Mouse (Mus musculus): ENCODE measurements around the gene Zfp207. TPM values are rescaled to one million over a fixed set of nuclear protein-coding genes. Genes with fewer than 3 reads are reported as not detected.

Gene Zfp207
- polyA plus RNA-seq (2012): 30.3 and 31.4 TPM in 2 replicates

GRCm38 (mm10) chr11:80383019-80383625, at the start of gene Zfp207:
Gene Zfp207 (plus strand): TSS chr11:80383279.

GRCm38 (mm10) chr11:80377712-80378451, 5.2 kb upstream of the Zfp207 start, which contains the start of gene 5730455P16Rik:
Gene 5730455P16Rik (minus strand): TSS chr11:80378034.

GRCm38 (mm10) chr11:80428381-80429008, 45.4 kb downstream of the Zfp207 start, which contains the start of gene Psmd11:
Gene Psmd11 (plus strand): TSS chr11:80428615.

Other genes with a start within 250 kb of the Zfp207 start
- gene Tefm, start 241.1 kb upstream of the Zfp207 start, polyA plus RNA-seq (2012): 0.31 and 0.43 TPM in 2 replicates
- gene Adap2, start 229.2 kb upstream of the Zfp207 start, polyA plus RNA-seq (2012): 0.47 and 0.50 TPM in 2 replicates
- 3.9 and 4.9 TPM in 2 replicates for gene Rnf135, start 199.4 kb upstream of the Zfp207 start, polyA plus RNA-seq (2012)
- gene Rhot1, start 174.3 kb upstream of the Zfp207 start, polyA plus RNA-seq (2012): 5.0 and 7.3 TPM in 2 replicates
- gene Rhbdl3, start 82.4 kb upstream of the Zfp207 start, polyA plus RNA-seq (2012): 0.64 and 0.87 TPM in 2 replicates
- 2.2 and 3.8 TPM in 2 replicates for gene 5730455P16Rik, start 5.2 kb upstream of the Zfp207 start, polyA plus RNA-seq (2012)
- 41.5 and 44.8 TPM in 2 replicates for gene Psmd11, start 45.3 kb downstream of the Zfp207 start, polyA plus RNA-seq (2012)
- 16.2 and 25.3 TPM in 2 replicates for gene Cdk5r1, start 93.7 kb downstream of the Zfp207 start, polyA plus RNA-seq (2012)

All from megakaryocyte-erythroid progenitor cell, adult 5 weeks (primary cell).